Mouse (Mus musculus) CD4-positive, CD25-positive, alpha-beta regulatory T cell, adult 2 months (primary cell): ENCODE measurements around the gene Llgl2.

ENCODE experiments used
- DNase-seq: peaks from one replicate; pipeline ENCODE4 v3.0.0-alpha.2; 2012; ENCODE audit warnings: low read depth, low spot score

Gene Llgl2

DNA sequence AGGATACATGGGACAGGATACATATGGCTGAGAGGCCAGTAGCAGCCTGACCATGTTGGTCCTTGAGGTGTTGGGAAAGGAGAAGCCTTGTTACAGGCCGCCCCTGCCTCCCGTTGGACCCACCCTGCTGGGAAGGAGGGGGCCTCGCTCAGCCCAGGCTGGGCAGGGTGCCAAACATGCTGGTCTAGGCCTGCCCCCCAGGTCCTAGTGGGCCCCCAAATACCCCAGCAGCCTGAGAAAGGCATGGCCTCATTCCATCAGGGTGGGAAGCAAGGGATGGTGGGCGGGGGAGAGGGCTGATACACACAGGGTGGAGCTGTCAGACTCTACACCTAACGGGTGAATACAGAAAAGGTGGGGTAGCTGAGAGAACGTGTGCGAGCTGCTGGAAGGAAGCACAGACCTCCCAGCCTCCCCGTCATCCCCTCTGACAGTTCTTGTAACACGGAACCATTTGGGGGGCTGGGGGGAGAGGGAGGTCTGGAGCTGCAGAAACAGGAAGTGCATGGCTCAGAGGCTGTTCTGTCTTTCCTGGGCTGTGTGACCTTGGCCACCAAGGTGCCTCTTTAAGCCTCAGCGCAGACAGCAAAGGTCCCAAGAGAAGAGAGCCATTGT is 15.0 kb upstream of the Llgl2 start:
- DNase-seq: no peak

- DNase-seq: no peak
Observed at GRCm38 (mm10) chr11:115809311-115809781, 14.5 kb upstream of the Llgl2 start.

DNA sequence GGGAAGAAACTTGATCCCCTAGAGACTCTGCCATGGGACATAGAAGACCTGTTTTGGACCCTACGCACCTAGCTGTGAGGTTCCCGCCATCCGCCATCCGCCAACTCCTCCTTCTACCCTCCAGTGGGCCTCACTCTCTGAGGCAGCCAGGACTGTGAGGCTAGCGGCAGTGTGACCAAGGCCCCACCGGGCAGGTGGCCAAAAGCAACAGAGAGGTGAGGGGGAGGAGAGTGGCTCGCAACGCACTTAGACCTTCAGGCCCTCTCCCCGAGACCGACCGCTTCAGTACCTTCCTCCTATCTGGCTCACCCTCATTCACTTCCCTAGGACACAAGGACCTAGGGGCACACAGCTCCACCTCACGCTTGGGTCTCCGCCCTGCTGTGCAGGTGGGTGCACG is 13.5 kb upstream of the Llgl2 start:
- no peak for DNase-seq

- DNase-seq: no peak
Observed at GRCm38 (mm10) chr11:115811381-115812093, 12.3 kb upstream of the Llgl2 start.

DNA sequence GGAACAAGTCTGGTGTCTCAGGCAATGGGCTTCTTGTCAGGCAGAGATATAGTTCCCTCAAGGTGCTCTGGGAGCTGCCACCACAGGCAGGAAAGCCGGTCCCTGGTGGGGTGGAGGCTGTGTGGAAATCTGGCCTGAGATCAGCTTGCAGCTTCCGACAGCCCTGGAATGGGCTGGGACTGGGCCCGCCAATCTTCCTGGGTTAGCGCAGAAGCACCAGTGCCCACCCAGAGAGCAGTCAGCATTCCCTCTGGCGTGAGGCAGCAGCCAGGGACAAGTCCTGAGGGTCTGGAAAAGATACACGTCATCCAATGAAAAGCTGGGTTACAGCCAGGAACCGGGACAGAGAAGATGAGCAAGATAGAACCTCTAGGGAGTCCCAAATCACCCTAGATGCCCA is 11.8 kb upstream of the Llgl2 start:
- no peak for DNase-seq

- peak; percentile 14 for DNase-seq
Observed at GRCm38 (mm10) chr11:115812533-115813420, 11.1 kb upstream of the Llgl2 start.

DNA sequence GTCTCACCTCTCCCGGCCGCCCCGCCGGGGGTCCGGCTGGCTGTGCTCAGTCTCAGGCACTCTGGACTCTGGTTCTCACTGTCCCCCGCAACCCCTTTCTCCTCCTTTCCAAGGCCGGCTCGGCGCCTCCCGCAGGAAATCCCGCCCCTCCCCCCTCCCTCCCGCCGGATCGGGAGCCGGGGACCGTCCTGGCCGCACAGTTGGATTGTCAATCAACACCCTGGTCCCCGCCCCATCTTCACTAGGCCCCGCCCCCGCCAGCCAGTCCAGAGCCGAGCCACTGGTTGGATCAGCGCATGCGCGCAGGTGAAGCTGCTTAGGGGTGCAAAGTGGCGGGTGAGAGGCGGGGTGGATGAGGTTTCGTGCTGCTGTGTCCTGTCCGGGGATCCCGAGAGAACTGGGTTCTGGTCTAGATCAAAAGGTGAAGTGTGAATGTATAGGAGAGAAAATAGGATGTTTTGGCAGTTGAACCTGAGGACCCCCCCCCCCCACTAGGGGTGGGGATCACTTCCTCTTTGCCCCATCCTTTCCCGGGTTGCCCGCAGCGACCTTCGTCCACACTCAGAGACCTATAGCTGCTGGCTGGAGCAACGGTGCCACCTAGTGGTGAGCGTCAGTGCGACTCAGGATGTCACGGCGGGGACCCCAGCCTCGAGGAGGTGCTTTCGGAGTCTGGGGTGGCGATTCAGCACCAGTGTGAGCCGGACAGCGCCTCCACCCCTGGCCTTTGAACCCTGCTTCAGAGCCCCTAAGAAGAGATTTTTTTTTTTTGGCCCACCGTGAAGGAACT is 10.1 kb upstream of the Llgl2 start, which contains the start of gene Caskin2:
Caskin2 (minus strand) TSS at position 133 of the 790 bp plus-strand sequence.
- DNase-seq: peak; percentile 97

- DNase-seq: peak; percentile 91
Observed at GRCm38 (mm10) chr11:115814605-115815450, 9.0 kb upstream of the Llgl2 start, which contains the start of gene Tsen54. Tsen54 (plus strand) TSS chr11:115814724.

DNA sequence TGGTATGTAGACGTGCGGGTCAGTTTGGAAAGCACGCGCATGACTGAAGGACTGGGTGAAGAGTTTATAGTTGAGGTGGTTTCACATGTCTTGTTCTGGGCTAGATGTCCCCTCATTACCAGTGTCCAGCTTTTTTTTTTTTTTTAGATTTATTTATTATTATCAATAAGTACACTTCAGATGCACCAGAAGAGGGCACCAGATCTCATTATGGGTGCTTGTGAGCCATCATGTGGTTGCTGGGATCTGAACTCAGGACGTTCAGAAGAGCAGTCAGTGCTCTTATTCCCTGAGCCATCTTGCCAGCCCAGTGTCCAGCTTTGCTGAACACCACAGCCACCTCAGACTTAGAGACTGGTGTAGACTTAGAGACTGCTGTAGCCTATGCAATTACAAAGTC is 6.5 kb upstream of the Llgl2 start:
- DNase-seq: no peak

DNA sequence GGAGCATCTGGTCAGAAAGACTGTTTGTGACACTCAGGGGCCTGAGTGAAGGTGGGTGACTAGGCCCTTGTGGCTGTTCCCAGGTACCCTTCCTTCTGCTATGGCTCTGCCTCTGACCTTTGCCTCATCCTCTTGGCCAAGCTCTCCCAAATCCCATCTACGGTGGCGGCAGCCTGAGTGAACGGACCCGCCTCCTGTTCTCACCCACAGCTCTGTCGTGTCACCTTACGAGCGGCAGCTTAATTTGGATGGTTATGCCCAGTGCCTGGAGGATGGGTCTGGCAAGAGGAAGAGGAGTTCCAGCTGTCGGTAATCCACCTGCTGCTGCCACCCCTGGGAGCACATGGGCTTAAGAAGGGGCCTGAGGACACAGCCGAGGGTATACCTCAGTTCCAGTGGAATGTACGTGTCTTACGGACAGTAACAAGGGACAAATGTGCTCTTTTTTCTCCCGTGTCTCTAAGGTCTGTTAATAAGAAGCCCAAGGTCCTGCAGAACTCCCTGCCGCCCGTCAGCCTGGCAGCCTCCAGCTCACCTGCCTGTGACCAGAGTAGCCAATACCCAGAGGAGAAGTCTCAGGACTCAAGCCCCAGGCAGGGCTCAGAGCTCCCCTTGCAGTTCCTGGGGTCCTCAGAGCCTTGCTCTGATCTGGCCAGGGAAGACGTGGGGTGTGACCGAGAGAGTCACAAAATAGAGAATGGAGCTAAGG is 3.8 kb upstream of the Llgl2 start:
- DNase-seq: no peak

DNA sequence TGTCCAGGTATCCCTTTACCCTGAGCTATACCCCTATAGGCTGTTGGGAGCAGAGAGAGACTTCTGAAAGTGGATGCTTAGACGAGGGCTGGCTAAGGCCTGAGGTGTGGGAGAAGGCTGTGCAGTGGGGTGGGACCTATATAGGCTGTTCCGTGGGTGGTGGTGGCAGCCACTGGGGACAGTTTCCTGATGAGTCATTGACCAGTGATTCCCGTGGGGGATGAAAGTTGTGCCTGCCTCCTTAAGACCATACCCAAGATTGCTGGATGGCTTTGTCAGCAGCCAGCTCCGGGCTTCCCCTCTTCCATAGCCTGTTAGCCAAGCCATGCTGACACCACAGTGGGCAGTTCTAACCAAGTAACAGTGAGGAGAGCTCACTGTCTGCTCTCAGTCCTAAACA is 2.8 kb upstream of the Llgl2 start:
- DNase-seq: no peak

DNA sequence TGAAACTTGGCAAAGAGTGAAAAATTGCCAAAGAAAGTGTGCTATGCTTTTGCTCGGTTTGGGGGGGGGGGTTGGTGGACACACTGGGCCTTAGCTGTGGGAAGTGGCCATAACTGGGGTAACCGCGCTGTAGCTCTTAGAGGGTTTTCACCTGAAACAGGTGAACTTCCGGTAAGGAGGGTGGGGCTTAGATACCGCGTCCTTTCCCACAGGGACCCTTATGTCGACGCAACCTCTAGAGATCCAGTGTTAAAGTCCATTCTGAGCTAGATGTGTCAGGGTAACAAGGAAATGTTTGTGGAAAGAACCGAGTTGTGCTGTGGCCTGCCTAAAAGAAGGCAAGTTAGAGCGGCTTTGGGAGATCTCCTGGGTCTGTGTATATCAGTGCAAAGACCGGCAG is 964 bp downstream of the Llgl2 start:
- peak; percentile 19 for DNase-seq

- no peak for DNase-seq
Observed at GRCm38 (mm10) chr11:115826487-115826886, 2.6 kb downstream of the Llgl2 start.

DNA sequence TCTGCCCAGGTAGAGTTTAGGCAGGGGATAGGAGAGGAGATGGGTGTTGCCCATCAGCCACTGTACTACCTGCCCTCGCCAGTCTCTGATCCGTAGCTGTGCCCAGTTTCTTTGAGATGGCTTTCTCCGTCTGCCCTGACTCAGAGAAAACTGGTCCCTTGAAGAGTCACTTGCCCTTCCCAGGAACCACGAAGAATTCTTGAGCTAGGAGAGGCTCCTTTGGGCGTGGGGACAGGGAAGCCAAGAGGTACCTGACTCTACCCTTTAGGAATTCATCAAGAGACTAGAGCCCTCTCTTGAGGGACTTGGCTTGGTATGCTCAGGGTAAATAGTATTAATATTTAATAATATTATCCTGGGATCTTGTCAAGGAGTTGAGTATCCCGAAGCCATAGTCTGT is 3.8 kb downstream of the Llgl2 start:
- no peak for DNase-seq

DNA sequence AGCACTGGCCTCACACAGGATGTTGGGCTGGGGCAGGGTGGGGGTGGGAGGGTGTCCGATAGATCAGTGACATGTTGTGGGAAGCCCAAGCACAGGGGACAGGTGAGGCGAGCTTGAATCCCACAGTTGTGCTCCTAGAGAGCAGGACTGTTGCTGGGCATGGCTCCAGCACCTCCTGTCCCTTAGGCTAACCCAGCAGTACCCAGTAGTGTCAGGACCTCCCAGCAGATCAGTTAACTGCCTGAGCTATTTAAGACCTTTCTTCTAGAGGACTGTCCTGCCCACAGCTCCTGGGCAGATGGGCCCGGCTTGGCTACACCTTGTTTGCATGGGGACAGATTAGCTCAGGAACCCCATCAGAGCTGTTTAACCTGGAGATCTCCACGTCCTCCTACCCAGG is 5.2 kb downstream of the Llgl2 start:
- DNase-seq: no peak

DNA sequence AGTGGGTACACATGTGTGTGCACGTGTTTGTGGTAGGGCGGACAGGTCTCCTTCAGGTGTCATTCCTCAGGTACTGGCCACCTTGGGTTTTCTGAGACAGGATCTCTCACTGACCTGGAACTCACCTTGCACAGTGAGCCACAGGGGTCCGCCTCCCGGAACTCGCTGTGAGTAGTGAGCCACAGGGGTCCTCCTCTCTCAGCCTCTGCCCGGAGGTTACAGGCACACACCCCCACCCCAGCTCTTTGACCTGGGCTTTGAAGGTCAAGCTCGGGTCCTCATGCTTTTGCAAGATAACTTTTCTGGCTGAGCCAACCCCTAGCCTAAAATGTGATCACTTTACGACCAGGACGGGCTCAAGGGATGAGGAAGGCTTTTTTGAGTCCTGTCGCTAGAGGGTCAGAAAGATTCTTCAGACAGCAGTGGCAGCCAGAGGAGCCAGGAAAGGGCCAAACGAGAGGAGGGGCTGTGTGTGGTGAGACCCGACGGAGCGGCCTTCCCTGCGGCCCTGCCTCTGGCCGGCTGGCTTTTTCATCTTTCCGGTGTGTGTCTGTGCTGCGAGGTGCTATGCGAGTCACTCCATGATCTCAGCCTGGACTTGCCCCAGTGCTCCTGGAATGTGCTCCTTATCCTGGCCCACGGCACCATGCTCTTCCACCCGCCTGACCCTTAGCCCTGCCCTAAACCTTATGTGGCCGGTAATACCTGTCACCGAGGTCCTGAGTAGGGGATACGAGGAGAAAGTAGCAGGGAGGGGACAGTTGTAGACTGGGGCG is 6.9 kb downstream of the Llgl2 start:
- DNase-seq: no peak

GRCm38 (mm10) chr11:115831518-115831917 is 7.7 kb downstream of the Llgl2 start:
- DNase-seq: no peak

DNA sequence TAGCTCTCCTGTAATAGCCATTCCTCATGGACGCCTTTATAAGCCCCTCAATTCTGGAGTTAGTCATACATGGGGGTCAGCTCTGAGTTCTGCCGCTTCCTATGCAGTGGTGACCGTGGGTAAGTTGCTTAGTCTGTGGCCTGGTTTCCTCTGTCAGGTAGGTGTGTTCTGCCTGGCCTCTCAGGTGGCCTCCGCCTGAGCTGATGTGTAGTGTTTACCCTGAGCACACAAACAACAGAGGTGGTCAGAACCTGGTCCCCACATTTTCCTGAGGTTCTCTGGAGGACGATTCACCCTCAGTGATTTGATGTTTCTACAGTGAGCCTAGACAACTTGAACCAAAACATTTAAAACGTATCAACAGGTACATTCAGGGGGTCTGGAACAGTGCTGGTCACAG is 8.2 kb downstream of the Llgl2 start:
- no peak for DNase-seq

DNA sequence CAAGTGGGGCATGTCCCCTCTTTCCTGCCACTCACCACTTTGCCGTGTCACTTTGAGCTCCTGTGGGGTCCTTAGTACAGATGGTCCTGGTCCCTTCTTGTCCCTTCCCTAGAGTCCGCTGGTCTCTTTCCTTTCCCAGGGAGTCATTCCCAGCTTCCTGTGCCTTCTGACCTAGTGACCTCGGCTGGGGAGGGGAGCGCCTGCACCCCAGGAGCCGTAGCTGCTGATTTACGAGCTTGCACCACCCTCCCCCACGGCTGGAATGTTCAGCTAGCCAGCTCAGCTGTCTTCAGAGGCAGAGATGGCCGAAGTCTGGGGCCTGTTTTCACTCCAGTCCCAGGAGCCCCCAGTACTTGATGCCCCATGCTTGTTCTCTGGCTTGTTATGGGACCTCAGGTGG is 8.7 kb downstream of the Llgl2 start:
- DNase-seq: no peak
